Mouse (Mus musculus) frontal cortex, adult (tissue): Measurements from ENCODE around the gene Mapk1.
"Not testable (repeated sequence)": the region's sequence is repeated elsewhere in the genome, so short reads cannot be mapped to it uniquely, and the experiment has no call there.

ENCODE experiments used
- ATAC-seq: cut with Nextera tagmentation; 2 replicates; pipeline ENCODE4 v1.9.2; 2017; ENCODE audit warnings: mild to moderate bottlenecking, moderate library complexity, mixed read lengths; ENCODE audit not compliant: low TSS enrichment

Mapk1 gene

GRCm38 (mm10) chr16:16983131-16983533 lies at the start of gene Mapk1:
Gene Mapk1, plus strand, starts transcription at chr16:16983382.
- ATAC-seq = peak; percentile 99

GRCm38 (mm10) chr16:16939543-16939942 lies 43.6 kb upstream of the Mapk1 start:
- no peak for ATAC-seq

- ATAC-seq = no peak
These were observed 42.1 kb upstream of the Mapk1 start for GRCm38 (mm10) chr16:16941078-16941477.

- no peak for ATAC-seq
These were observed 24.6 kb upstream of the Mapk1 start for GRCm38 (mm10) chr16:16958575-16958974.

- peak; percentile 78 for ATAC-seq
These were observed 23.3 kb upstream of the Mapk1 start for GRCm38 (mm10) chr16:16959907-16960306.

GRCm38 (mm10) chr16:16965149-16965548 lies 18.0 kb upstream of the Mapk1 start:
- ATAC-seq = no peak

GRCm38 (mm10) chr16:16966290-16966689 lies 16.9 kb upstream of the Mapk1 start:
- ATAC-seq = no peak

GRCm38 (mm10) chr16:16978061-16978460 lies 5.1 kb upstream of the Mapk1 start:
- no peak for ATAC-seq

- no peak for ATAC-seq
These were observed 4.4 kb upstream of the Mapk1 start for GRCm38 (mm10) chr16:16978765-16979164.

- ATAC-seq = peak; percentile 5; the same call in 1 of the 2 replicates
These were observed 546 bp upstream of the Mapk1 start for GRCm38 (mm10) chr16:16982636-16983035.

GRCm38 (mm10) chr16:16983534-16984422 lies 596 bp downstream of the Mapk1 start:
- ATAC-seq = peak; percentile 50

- ATAC-seq = no peak
These were observed 1.3 kb downstream of the Mapk1 start for GRCm38 (mm10) chr16:16984423-16984941.

GRCm38 (mm10) chr16:16987248-16987647 lies 4.1 kb downstream of the Mapk1 start:
- no peak for ATAC-seq

GRCm38 (mm10) chr16:16988842-16989241 lies 5.7 kb downstream of the Mapk1 start:
- ATAC-seq = no peak

GRCm38 (mm10) chr16:16990021-16990420 lies 6.8 kb downstream of the Mapk1 start:
- no peak for ATAC-seq

GRCm38 (mm10) chr16:16994426-16995052 lies 11.4 kb downstream of the Mapk1 start:
- ATAC-seq = no peak

- not testable (repeated sequence) for ATAC-seq
These were observed 13.0 kb downstream of the Mapk1 start for GRCm38 (mm10) chr16:16996121-16996729.

GRCm38 (mm10) chr16:17001109-17001508 lies 17.9 kb downstream of the Mapk1 start:
- ATAC-seq = no peak

GRCm38 (mm10) chr16:17007070-17007469 lies 23.9 kb downstream of the Mapk1 start:
- no peak for ATAC-seq

- no peak for ATAC-seq
These were observed 26.9 kb downstream of the Mapk1 start for GRCm38 (mm10) chr16:17010036-17010435.

GRCm38 (mm10) chr16:17012583-17012982 lies 29.4 kb downstream of the Mapk1 start:
- ATAC-seq = no peak

- ATAC-seq = peak; percentile 89
These were observed 32.1 kb downstream of the Mapk1 start for GRCm38 (mm10) chr16:17015111-17015852.
